Mouse (Mus musculus) frontal cortex, postnatal 14 days (tissue): ENCODE measurements around the gene Ints6.
"Not testable (repeated sequence)": the region's sequence is repeated elsewhere in the genome, so short reads cannot be mapped to it uniquely, and the experiment has no call there.

Experiments used
- DNase-seq, 2 experiments: peaks; one replicate each; pipeline ENCODE4 v3.0.0; 2022; ENCODE audit warnings: low spot score in 2 of 2

Ints6 gene

DNA sequence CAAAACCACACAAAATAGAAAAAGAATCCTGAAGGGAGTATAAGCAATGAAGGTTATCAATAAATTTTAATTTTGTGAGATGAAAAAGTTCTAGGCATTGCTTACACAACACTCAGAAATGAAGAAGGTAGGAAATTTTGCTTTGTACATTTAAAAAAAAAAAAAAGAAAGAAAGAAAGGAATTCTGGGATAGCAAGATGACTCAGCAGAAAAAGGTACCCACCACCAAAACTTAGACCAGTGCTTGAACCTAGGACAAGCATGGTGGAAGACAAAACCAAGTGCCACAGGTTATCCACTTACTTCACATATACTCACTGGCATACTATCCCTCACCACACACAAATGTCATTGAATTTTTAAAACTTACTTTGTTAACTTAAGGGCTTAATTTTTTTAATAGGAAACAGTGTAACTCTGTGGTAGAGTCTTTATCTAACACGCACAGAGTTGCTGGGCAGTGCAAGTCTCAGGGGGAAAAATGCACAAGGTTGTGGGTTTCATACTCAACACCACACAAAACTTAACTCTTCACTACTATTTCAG is 5.8 kb downstream of the Ints6 start:
- no peak for DNase-seq

DNA sequence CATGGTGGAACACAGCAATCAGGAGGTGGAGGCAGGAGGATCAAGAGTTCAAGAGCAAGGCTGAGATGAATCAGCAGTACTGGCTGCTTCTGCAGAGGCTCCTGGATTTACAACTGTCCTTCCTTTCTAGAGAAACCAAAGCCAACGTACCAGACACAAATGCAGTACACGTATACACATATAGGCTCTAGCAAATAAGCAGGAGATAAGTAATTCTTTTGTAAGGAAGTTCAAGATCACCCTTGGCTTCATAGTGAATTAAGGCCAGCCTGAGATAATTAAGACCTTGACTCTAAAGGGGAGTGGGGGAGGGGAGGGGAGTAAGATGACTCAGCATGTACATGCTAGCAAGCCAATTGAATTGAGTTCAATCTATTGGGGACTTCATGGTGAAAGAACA is 9.5 kb downstream of the Ints6 start:
- DNase-seq, result no peak

GRCm38 (mm10) chr14:62735646-62736045 is 25.3 kb downstream of the Ints6 start:
- DNase-seq, result no peak

- no peak for DNase-seq
Observed at GRCm38 (mm10) chr14:62733666-62734065, 27.3 kb downstream of the Ints6 start.

- DNase-seq, result no peak
Observed at GRCm38 (mm10) chr14:62731902-62732301, 29.1 kb downstream of the Ints6 start.

DNA sequence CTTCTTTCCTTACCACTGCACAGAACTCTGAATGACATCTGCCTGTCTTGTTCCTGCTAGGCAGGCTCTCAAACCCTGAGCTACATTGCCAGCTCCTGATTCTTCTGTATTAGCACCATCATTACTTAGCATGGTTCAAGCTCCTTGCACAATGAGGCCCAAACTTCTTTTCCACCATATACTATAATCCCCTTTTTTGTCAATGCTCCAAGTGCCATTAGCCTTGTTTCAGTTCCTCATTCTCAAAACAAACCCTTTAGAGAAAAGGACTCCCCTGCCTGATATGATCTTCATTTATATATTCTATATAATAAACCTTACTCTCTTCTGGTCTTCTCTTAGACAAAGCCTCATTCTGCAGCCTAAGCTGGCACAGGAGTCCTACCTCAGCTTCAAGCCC is 36.4 kb downstream of the Ints6 start:
- no peak for DNase-seq

- no peak for DNase-seq
Observed at GRCm38 (mm10) chr14:62721625-62722024, 39.3 kb downstream of the Ints6 start.

DNA sequence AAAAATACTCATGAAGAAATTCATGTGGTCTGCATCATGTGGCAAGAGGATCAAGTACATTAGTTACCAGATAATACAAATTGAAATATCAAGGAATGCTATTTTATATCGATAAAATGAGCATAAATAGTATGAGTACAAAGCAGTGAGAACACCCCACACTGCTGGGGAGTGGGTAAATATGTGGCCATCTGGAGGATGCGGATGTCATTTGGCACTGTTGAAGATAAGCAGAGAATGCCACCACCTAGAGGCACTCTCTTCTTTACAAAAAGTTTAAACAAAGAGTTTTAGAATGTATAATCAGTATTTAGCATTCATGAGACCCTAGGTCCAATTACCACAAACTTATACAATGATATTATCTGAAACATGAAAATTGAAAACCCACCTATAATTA is 42.8 kb downstream of the Ints6 start:
- DNase-seq, result no peak

GRCm38 (mm10) chr14:62673646-62674045 is 87.3 kb downstream of the Ints6 start:
- no peak for DNase-seq

- DNase-seq, result no peak
Observed at GRCm38 (mm10) chr14:62664976-62665673, 95.8 kb downstream of the Ints6 start.

DNA sequence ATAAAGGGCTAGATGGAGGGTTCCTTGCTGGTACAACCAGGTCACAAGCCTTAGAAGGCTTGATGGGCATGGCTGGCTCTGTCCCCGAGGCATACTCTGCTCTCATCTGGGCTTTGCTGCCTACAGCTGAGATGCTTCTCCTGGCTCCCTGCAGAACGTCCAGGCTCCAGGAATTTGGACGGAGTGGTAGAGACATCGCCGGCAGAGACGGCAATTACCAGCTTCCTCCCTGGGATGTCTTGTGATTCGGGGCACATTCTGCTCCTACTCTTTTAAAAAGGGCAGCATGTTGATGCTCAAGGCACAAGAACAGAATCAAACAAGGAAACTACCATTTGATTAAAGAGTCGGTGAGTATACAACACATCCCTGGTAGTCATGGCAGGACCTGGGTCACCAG is 97.6 kb downstream of the Ints6 start, which contains the start of gene Serpine3:
Gene Serpine3, plus strand, starts transcription at position 301 of the 400 bp plus-strand sequence.
- DNase-seq, result no peak

GRCm38 (mm10) chr14:62662381-62662780 is 98.6 kb downstream of the Ints6 start:
- no peak for DNase-seq

GRCm38 (mm10) chr14:62657469-62657868 is 103.5 kb downstream of the Ints6 start:
- no peak for DNase-seq

- DNase-seq, result no peak
Observed at GRCm38 (mm10) chr14:62655996-62656395, 105.0 kb downstream of the Ints6 start.

DNA sequence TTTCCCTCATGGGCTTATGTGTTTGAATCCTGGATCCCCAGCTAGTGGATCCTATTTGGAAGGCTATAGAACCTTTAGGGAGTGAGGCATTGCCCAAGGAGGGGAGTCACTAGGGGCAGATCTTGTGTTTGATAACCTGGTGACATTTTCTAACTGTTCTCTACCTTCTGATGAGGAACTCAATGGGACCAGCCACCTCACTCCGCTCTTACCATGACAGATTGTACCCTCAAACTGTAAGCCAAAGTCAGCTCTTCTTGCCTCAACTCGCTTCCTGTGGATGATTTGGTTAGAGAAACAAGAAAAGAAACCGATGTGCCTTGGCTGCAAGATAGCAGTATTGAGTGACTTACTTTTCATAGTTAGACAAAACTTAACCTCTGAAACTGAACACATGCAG is 109.2 kb downstream of the Ints6 start:
- no peak for DNase-seq

DNA sequence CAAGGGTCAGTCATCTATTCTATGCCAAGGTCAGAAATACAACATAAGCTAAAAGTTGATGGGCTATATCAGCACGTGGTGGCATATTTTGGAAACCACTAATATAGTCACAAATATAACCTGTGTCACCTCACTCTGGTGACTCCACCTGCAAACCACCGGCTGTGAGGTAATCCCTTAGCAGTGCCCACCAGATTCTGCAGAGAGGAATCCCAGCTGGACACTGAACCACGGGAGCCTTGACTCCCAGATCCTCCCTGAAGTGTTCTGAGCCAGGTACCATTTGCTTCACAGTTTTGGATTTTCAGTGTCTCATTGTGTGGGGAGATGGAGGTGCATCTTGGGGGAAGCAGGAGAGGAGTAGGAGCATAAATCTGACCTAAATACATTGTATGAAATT is 110.6 kb downstream of the Ints6 start:
- no peak for DNase-seq

GRCm38 (mm10) chr14:62648405-62648804 is 112.6 kb downstream of the Ints6 start:
- no peak for DNase-seq

DNA sequence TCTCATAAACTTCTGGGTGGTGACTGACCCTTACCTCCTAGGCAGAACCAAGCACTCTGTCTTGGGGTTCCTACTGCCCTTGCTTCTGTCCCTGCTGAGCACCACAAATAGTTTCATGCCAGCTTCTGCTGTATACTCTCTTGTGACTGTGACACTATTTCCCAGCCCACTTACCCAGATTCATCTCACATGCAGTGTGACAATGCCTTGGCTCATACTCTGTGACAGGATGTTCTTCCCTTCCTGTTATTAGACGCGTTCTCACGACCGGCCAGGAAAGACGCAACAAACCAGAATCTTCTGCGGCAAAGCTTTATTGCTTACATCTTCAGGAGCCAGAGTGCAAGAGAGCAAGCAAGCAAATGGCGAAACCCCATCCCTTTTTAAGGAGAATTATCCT is 118.6 kb downstream of the Ints6 start:
- not testable (repeated sequence) for DNase-seq

DNA sequence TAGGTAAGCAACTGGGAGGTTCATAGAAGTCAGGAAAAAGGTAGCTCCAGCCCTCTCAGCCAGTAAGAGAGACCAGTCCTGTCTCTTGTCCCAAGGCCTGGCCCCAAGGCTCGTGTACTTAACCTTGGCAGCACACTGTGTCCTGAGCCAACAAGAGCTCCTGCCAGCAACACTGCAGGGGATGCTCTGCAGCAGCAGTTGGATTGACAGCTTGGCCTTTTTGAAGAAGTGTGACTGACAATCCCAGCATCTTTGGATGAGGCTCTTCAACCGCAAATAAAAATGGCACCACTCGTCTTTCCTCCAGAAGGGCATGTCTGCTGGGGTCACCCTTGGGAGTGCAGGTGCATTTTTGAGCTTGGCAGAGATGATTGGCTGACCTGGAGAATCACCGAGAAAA is 120.6 kb downstream of the Ints6 start:
- DNase-seq, result no peak

- DNase-seq, result no peak
Observed at GRCm38 (mm10) chr14:62639551-62639950, 121.4 kb downstream of the Ints6 start.

- DNase-seq, result no peak
Observed at GRCm38 (mm10) chr14:62639111-62639510, 121.9 kb downstream of the Ints6 start.

DNA sequence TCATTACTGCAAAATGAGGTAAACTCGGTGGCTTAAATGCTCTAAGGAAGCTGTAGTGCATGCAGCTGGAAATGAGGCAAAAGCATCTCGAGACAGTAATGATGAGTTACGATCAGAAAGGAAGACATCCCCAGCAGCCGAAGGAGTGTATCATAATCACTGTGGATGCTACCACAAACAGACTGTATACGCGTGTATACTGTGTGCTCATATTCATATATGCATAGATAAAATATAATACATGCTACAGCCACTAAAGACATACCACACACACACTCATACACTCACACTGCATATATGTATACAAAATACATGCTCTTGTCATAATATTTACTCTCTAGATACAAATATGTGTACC is 122.6 kb downstream of the Ints6 start:
- no peak for DNase-seq

DNA sequence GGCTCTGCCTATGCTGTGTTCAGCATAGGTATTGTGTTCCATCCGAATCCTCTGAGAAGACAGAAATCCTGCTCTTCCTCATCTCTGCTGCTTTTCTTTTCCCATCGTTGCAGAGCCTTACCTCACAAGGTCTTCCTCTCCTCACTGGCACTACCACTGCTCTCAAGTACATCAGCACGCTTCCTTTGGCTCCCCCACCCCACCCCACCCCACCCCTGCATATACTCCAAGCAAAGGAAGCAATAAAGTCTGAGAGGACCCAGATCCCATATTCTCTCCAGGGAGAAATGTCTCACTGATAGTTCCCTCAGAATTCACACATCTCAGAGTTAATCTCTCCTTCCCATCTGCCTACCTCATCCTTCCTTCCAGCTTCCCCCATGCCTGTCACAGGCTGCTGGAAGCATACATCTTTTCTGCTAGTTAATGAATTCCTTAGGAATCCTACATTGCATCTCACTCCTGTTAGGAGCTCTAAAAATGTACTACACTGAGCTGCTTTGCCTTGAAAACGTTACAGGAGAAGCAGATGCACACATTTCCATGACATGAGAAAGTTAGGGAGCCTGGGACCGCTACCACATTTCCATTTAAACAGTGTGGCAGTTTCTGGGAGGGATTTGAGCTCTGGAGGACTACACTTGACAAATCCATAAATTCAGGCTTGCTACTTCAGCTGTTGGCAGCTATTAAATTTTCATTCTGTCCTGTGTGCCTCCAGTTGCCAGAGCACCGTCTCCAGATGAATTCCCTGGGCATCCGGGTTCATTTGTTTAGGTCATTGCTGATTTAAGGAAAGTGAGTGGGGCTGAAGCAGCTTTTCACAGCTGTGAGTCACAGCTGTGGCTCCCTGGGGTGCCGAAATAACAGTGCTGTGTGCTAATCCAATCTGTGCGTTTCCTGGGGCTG is 123.3 kb downstream of the Ints6 start:
- DNase-seq, result peak in 1 of 2 experiments; percentile 37
